Mouse (Mus musculus) stomach, postnatal 0 days (tissue): ENCODE results near the gene 2310022A10Rik. TPM values are rescaled to one million over a fixed set of nuclear protein-coding genes. Genes with fewer than 3 reads are reported as not detected.
"Not testable (repeated sequence)": the region's sequence is repeated elsewhere in the genome, so short reads cannot be mapped to it uniquely, and the experiment has no call there.

Experiments used
- ATAC-seq: fragments of 200-750 bp; cut with Nextera tagmentation; 2 replicates; pipeline ENCODE4 v1.8.0; 2017; ENCODE audit not compliant: low FRiP score, low TSS enrichment
- DNase-seq: peaks from one replicate; pipeline ENCODE4 v3.0.0-alpha.2; 2016; ENCODE audit warnings: low spot score
- H3K27ac ChIP-seq: fragments of 300-500 bp; sonication (generic); replicated peaks from 2 replicates; pipeline ENCODE4 v1.5.1; 2014; ENCODE audit warnings: mild to moderate bottlenecking, control low read depth
- H3K27me3 ChIP-seq: fragments of 300-500 bp; sonication (generic); 2 replicates; pipeline ENCODE4 v1.6.1; 2014; ENCODE audit warnings: low read length; ENCODE audit not compliant: control insufficient read depth, insufficient read depth
- H3K36me3 ChIP-seq: fragments of 300-500 bp; sonication (generic); 2 replicates; pipeline ENCODE4 v1.6.1; 2014; ENCODE audit warnings: low read length, mixed read lengths; ENCODE audit not compliant: control insufficient read depth, insufficient read depth
- H3K4me1 ChIP-seq: fragments of 300-500 bp; sonication (generic); replicated peaks from 2 replicates; pipeline ENCODE4 v1.6.1; 2014; ENCODE audit warnings: antibody characterized with exemption; ENCODE audit not compliant: control insufficient read depth, insufficient read depth
- H3K4me2 ChIP-seq: fragments of 300-500 bp; sonication (generic); replicated peaks from 2 replicates; pipeline ENCODE4 v1.6.1; 2014; ENCODE audit warnings: low read depth, mild to moderate bottlenecking, control low read depth, moderate library complexity
- H3K4me3 ChIP-seq: fragments of 300-500 bp; sonication (generic); 2 replicates; pipeline ENCODE4 v1.5.1; 2014; ENCODE audit warnings: low read depth, low read length, control low read depth
- H3K9ac ChIP-seq: fragments of 300-500 bp; sonication (generic); 2 replicates; pipeline ENCODE4 v1.6.1; 2014; ENCODE audit warnings: mild to moderate bottlenecking, low read length, control low read depth, mixed read lengths
- H3K9me3 ChIP-seq: fragments of 300-500 bp; sonication (generic); 2 replicates; pipeline ENCODE4 v1.6.1; 2016; ENCODE audit warnings: low read length; ENCODE audit not compliant: control insufficient read depth
- CTCF ChIP-seq: IDR thresholded peaks from 2 replicates; pipeline ENCODE4 v1.5.1; 2016; ENCODE audit warnings: antibody characterized with exemption, low read depth, mild to moderate bottlenecking, moderate library complexity
- EP300 ChIP-seq: optimal IDR thresholded peaks from 2 replicates; pipeline ENCODE3; 2016; ENCODE audit warnings: antibody characterized with exemption
- WGBS: fragments of 180-500 bp; shearing (Covaris S2); extraction: QIAGEN DNeasy Blood & Tissue Kit; methylation state at CpG from one replicate; pipeline ENCODE4 v1.1.7; 2014; 5-methylcytosine and 5-hydroxymethylcytosine counted together
- polyA plus RNA-seq: library from polyadenylated mRNA; unstranded; fragments of >200 nt; fragmentation: Nextera tagmentation; extraction: Ambion mirVana; gene quantifications from 2 replicates; pipeline ENCODE4 v1.2.1, GENCODE M21; 2015

The 2310022A10Rik gene
- polyA plus RNA-seq, 1 experiment from 2014 or later: 11.4 TPM

- Histone ChIP-seq H3K27me3 (no peaks in the 10 kb centered on the region), H3K4me1 (no peaks in the 10 kb centered on the region), H3K27ac (no peak overlapping the region), H3K36me3 (peaks cover 14% of the 10 kb centered on the region), H3K4me2 (no peak overlapping the region), H3K4me3 (no peak overlapping the region), H3K9ac (no peak overlapping the region), H3K9me3 (no peaks in the 10 kb centered on the region)
- 60% methylated on average over 8 of the region's 8 CpGs for WGBS
- no peak for ATAC-seq
- TF ChIP-seq EP300 (no peak), CTCF (no peak)
- no peak for DNase-seq
Measured at GRCm38 (mm10) chr7:27613751-27614499, 60.9 kb downstream of the 2310022A10Rik start.

GRCm38 (mm10) chr7:27621028-27621427, 68.0 kb downstream of the 2310022A10Rik start:
- no peaks in the 10 kb centered on the region for H3K27me3 ChIP-seq
- no peak overlapping the region for H3K4me3 ChIP-seq
- 77% methylated on average over 6 of the region's 6 CpGs for WGBS
- no peak overlapping the region for H3K4me2 ChIP-seq
- peaks cover 24% of the 10 kb centered on the region for H3K36me3 ChIP-seq
- DNase-seq: no peak
- no peak overlapping the region for H3K9ac ChIP-seq
- ATAC-seq: no peak
- TF ChIP-seq CTCF (no peak), EP300 (no peak)
- H3K27ac ChIP-seq: no peak overlapping the region
- H3K9me3 ChIP-seq: no peaks in the 10 kb centered on the region
- H3K4me1 ChIP-seq: no peaks in the 10 kb centered on the region

GRCm38 (mm10) chr7:27622234-27622633, 69.2 kb downstream of the 2310022A10Rik start:
- TF ChIP-seq CTCF (no peak), EP300 (no peak)
- Histone ChIP-seq H3K27ac (no peak overlapping the region), H3K4me3 (no peak overlapping the region), H3K27me3 (no peaks in the 10 kb centered on the region), H3K4me1 (no peaks in the 10 kb centered on the region), H3K36me3 (peaks cover 17% of the 10 kb centered on the region), H3K4me2 (no peak overlapping the region), H3K9ac (no peak overlapping the region), H3K9me3 (no peaks in the 10 kb centered on the region)
- DNase-seq (no peak), ATAC-seq (no peak)
- WGBS: 71% methylated on average over 1 of the region's 1 CpGs

- TF ChIP-seq EP300 (no peak), CTCF (no peak)
- Histone ChIP-seq H3K9me3 (no peaks in the 10 kb centered on the region), H3K9ac (no peak overlapping the region), H3K4me3 (no peak overlapping the region), H3K4me1 (no peaks in the 10 kb centered on the region), H3K27ac (no peak overlapping the region), H3K27me3 (no peaks in the 10 kb centered on the region), H3K36me3 (peaks cover 17% of the 10 kb centered on the region), H3K4me2 (no peak overlapping the region)
- DNase-seq (no peak), ATAC-seq (no peak)
Measured at GRCm38 (mm10) chr7:27624967-27625366, 71.9 kb downstream of the 2310022A10Rik start.

- 89% methylated on average over 7 of the region's 7 CpGs for WGBS
Measured at GRCm38 (mm10) chr7:27627707-27628106, 74.7 kb downstream of the 2310022A10Rik start.

GRCm38 (mm10) chr7:27628190-27628589, 75.2 kb downstream of the 2310022A10Rik start:
- no peaks in the 10 kb centered on the region for H3K9me3 ChIP-seq

More at GRCm38 (mm10) chr7:27627707-27628106, 74.7 kb downstream of the 2310022A10Rik start:
- no peaks in the 10 kb centered on the region for H3K27me3 ChIP-seq
- peaks cover 25% of the 10 kb centered on the region for H3K36me3 ChIP-seq
- H3K4me2 ChIP-seq: no peak overlapping the region
- no peaks in the 10 kb centered on the region for H3K4me1 ChIP-seq
- no peaks in the 10 kb centered on the region for H3K9me3 ChIP-seq
- H3K27ac ChIP-seq: no peak overlapping the region
- H3K9ac ChIP-seq: no peak overlapping the region
- H3K4me3 ChIP-seq: no peak overlapping the region
- no peak for ATAC-seq
- DNase-seq: no peak
- no peak for TF ChIP-seq EP300
- TF ChIP-seq CTCF: no peak

GRCm38 (mm10) chr7:27628816-27629215, 75.8 kb downstream of the 2310022A10Rik start:
- H3K27ac ChIP-seq: not testable (repeated sequence)

More at GRCm38 (mm10) chr7:27628190-27628589, 75.2 kb downstream of the 2310022A10Rik start:
- Histone ChIP-seq H3K27me3 (no peaks in the 10 kb centered on the region), H3K4me2 (no peak overlapping the region), H3K36me3 (peaks cover 25% of the 10 kb centered on the region), H3K9ac (no peak overlapping the region), H3K4me3 (no peak overlapping the region), H3K4me1 (no peaks in the 10 kb centered on the region), H3K27ac (no peak overlapping the region)
- ATAC-seq (no peak), DNase-seq (no peak)
- 95% methylated on average over 6 of the region's 6 CpGs for WGBS
- TF ChIP-seq EP300 (no peak), CTCF (no peak)

More at GRCm38 (mm10) chr7:27628816-27629215, 75.8 kb downstream of the 2310022A10Rik start:
- 94% methylated on average over 7 of the region's 7 CpGs for WGBS
- H3K4me2 ChIP-seq, H3K4me1 ChIP-seq, DNase-seq, H3K9me3 ChIP-seq, H3K9ac ChIP-seq, ATAC-seq, H3K27me3 ChIP-seq, H3K4me3 ChIP-seq: not testable (repeated sequence)
- H3K36me3 ChIP-seq: peaks cover 25% of the 10 kb centered on the region
